Mouse (Mus musculus): ENCODE results near the gene Slc22a29. TPM values are rescaled to one million over a fixed set of nuclear protein-coding genes. Genes with fewer than 3 reads are reported as not detected.

Slc22a29 gene
- total RNA-seq (2023): not detected

GRCm38 (mm10) chr19:8218800-8219199 is at the start of gene Slc22a29:
Slc22a29 (minus strand) TSS chr19:8218900.

GRCm38 (mm10) chr19:8131881-8132280 is 86.8 kb downstream of the Slc22a29 start, which contains the start of gene Slc22a28:
Slc22a28 (minus strand) TSS chr19:8131982.

Other genes starting within 250 kb of the Slc22a29 start
- gene Slc22a28, start 86.9 kb downstream of the Slc22a29 start, total RNA-seq (2023): not detected
- gene Slc22a30, start 186.2 kb upstream of the Slc22a29 start, total RNA-seq (2023): not detected